Mouse (Mus musculus) neural tube, embryonic 11.5 days (tissue): ENCODE data around the gene Upf3a. TPM values are rescaled to one million over a fixed set of nuclear protein-coding genes. Genes with fewer than 3 reads are reported as not detected.
"Not testable (repeated sequence)": the region's sequence is repeated elsewhere in the genome, so short reads cannot be mapped to it uniquely, and the experiment has no call there.

Source experiments
- ATAC-seq: fragments of 200-750 bp; cut with Nextera tagmentation; 2 replicates; pipeline ENCODE4 v1.8.0; 2017; ENCODE audit warnings: moderate number of reproducible peaks, mild to moderate bottlenecking, moderate TSS enrichment, moderate library complexity; ENCODE audit not compliant: insufficient read depth, low FRiP score, low TSS enrichment
- DNase-seq: peaks from one replicate; pipeline ENCODE4 v3.0.0-alpha.2; 2015; ENCODE audit warnings: low spot score
- H3K27ac ChIP-seq: fragments of 300-500 bp; sonication (generic); 2 replicates; pipeline ENCODE4 v1.5.1; 2014; ENCODE audit warnings: low read depth, mild to moderate bottlenecking, low read length
- H3K27me3 ChIP-seq: fragments of 300-500 bp; sonication (generic); 2 replicates; pipeline ENCODE4 v1.6.1; 2014; ENCODE audit warnings: mild to moderate bottlenecking, low read length, mixed read lengths; ENCODE audit not compliant: control insufficient read depth, insufficient read depth
- H3K36me3 ChIP-seq: fragments of 300-500 bp; sonication (generic); 2 replicates; pipeline ENCODE4 v1.6.1; 2014; ENCODE audit warnings: mild to moderate bottlenecking, low read length, moderate library complexity, mixed read lengths; ENCODE audit not compliant: control insufficient read depth, insufficient read depth
- H3K4me1 ChIP-seq: fragments of 300-500 bp; sonication (generic); 2 replicates; pipeline ENCODE4 v1.6.1; 2014; ENCODE audit warnings: low read length, mixed read lengths; ENCODE audit not compliant: control insufficient read depth, insufficient read depth
- H3K4me2 ChIP-seq: fragments of 300-500 bp; sonication (generic); 2 replicates; pipeline ENCODE4 v1.6.1; 2014; ENCODE audit warnings: low read depth, mild to moderate bottlenecking, moderate library complexity
- H3K4me3 ChIP-seq: fragments of 300-500 bp; sonication (generic); 2 replicates; pipeline ENCODE4 v1.5.1; 2014; ENCODE audit warnings: low read depth, low read length
- H3K9ac ChIP-seq: fragments of 300-500 bp; sonication (generic); 2 replicates; pipeline ENCODE4 v1.6.1; 2014; ENCODE audit warnings: mild to moderate bottlenecking, low read length
- H3K9me3 ChIP-seq: fragments of 300-500 bp; sonication (generic); 2 replicates; pipeline ENCODE4 v1.6.1; 2016; ENCODE audit warnings: low read length; ENCODE audit not compliant: control insufficient read depth
- WGBS: fragments of 180-500 bp; shearing (Covaris S2); extraction: QIAGEN DNeasy Blood & Tissue Kit; methylation state at CpG from one replicate; pipeline ENCODE4 v1.1.7; 2014; 5-methylcytosine and 5-hydroxymethylcytosine counted together
- polyA plus RNA-seq: library from polyadenylated mRNA; unstranded; fragments of >200 nt; fragmentation: Nextera tagmentation; extraction: Ambion mirVana; gene quantifications from 2 replicates; pipeline ENCODE4 v1.2.1, GENCODE M21; 2014

The Upf3a gene
- 38.5 and 38.8 TPM in 2 replicates for polyA plus RNA-seq

- H3K27me3 ChIP-seq = no peaks in the 10 kb centered on the region
- peaks cover 8% of the 10 kb centered on the region; the same call in 1 of the 2 replicates for H3K36me3 ChIP-seq
- under 1% methylated on average over 47 of the region's 47 CpGs for WGBS
Measured at GRCm38 (mm10) chr8:13785250-13785763, at the start of gene Upf3a. Gene Upf3a (plus strand): TSS chr8:13785615.

GRCm38 (mm10) chr8:13740323-13740770 lies 45.1 kb upstream of the Upf3a start:
- Histone ChIP-seq H3K4me3 (no peak overlapping the region), H3K4me1 (no peaks in the 10 kb centered on the region), H3K9me3 (no peaks in the 10 kb centered on the region), H3K36me3 (no peaks in the 10 kb centered on the region), H3K27ac (no peak overlapping the region), H3K9ac (no peak overlapping the region), H3K27me3 (no peaks in the 10 kb centered on the region), H3K4me2 (no peak overlapping the region)
- no peak for DNase-seq
- ATAC-seq = no peak
- WGBS = 56% methylated on average over 6 of the region's 6 CpGs

More at GRCm38 (mm10) chr8:13785250-13785763, at the start of gene Upf3a:
- H3K9me3 ChIP-seq = no peaks in the 10 kb centered on the region
- DNase-seq = peak; percentile 97
- H3K9ac ChIP-seq = peak within 1 kb of the TSS; percentile 95
- peaks cover 6% of the 10 kb centered on the region; the same call in 1 of the 2 replicates for H3K4me1 ChIP-seq
- peak within 1 kb of the TSS; percentile 59 for H3K4me3 ChIP-seq
- H3K27ac ChIP-seq = peak within 1 kb of the TSS; percentile 98
- peak; percentile 91 for ATAC-seq
- peak within 1 kb of the TSS; percentile 62 for H3K4me2 ChIP-seq

DNA sequence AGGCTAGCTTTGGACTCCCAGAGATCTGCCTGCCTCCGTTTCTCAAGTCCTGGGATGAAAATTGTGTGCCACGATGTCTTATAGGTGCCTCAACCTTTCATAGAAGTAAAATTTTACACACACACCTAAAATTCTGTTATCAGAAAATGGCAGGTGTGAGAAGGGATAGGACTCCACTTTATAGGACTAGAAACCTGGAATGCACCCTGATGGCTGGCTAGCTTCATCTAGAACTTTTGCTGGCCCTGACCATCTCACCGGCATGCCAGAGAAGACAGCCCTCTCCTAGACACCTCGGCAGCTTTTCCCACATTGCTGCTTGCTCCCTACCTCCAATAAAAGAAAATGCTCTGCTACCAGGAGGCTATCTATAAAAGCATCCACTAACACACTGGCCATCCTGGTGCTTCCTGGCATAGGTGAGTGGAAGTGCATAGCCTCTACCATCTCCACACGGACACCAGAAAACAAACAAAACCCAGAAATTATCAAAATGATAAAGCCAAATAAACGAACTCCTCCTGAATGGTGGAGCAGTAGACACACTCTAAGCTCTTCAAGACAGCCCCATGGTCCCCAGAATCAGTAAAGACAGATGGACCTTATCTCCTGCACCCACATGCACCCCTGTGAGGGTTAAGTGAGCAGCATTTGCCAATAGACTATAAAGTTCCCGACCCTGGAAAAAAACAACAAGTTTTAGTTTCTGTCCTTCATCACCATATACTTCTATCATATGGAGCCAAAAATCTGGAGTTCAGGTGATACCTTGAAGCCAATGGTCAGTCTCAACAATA lies 44.4 kb upstream of the Upf3a start:
- Histone ChIP-seq H3K9me3 (no peaks in the 10 kb centered on the region), H3K4me1 (no peaks in the 10 kb centered on the region), H3K36me3 (no peaks in the 10 kb centered on the region), H3K27ac (no peak overlapping the region), H3K27me3 (no peaks in the 10 kb centered on the region), H3K4me3 (no peak overlapping the region), H3K9ac (no peak overlapping the region), H3K4me2 (no peak overlapping the region)
- WGBS = 83% methylated on average over 7 of the region's 7 CpGs
- DNase-seq (no peak), ATAC-seq (no peak)

GRCm38 (mm10) chr8:13746212-13746611 lies 39.2 kb upstream of the Upf3a start:
- H3K9me3 ChIP-seq, DNase-seq, ATAC-seq, H3K36me3 ChIP-seq, H3K27me3 ChIP-seq, H3K4me2 ChIP-seq, H3K4me3 ChIP-seq, H3K27ac ChIP-seq, H3K4me1 ChIP-seq, H3K9ac ChIP-seq: not testable (repeated sequence)
- 93% methylated on average over 5 of the region's 6 CpGs for WGBS

DNA sequence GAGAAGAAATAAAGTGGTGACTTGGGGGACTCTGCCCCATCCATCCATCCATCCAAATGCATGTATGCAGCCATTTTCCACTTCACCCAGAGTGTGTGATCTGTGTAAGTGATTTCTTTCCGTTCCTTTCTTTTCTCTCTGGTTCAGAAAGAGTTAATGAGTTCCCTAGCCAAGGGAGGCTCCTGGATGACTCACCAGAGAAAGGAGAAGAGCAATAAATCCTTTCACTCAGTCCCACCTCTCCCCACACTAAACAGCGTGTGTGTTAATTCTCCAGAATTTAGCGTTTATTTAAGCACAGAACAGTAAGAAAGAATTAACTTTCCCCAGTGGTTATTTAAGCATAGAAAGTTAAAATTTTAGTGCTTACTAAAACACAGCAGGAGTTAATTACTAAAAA lies 37.8 kb upstream of the Upf3a start:
- Histone ChIP-seq H3K9ac (no peak overlapping the region), H3K27me3 (no peaks in the 10 kb centered on the region), H3K4me2 (no peak overlapping the region), H3K4me1 (no peaks in the 10 kb centered on the region), H3K9me3 (no peaks in the 10 kb centered on the region), H3K4me3 (no peak overlapping the region), H3K36me3 (no peaks in the 10 kb centered on the region), H3K27ac (no peak overlapping the region)
- WGBS = 3% methylated on average over 3 of the region's 3 CpGs
- no peak for DNase-seq
- ATAC-seq = no peak

DNA sequence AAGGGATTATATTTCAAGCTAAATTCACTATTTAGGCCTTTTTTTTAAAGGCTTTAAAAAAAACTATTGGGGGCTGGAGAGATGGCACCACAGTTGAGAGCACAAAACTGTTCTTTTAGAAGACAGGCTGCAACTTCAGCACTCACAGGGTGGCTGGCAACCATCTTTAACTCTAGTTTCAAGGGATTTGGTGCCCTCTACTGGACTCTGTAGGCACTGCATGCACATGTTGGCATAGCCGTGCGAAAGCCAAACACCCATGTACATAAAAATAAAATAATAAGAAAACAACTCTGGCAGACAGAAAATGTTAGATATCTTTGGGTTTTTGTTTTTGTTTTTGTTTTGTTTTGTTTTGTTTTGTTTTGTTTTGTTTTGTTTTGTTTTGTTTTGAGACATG lies 31.7 kb upstream of the Upf3a start:
- DNase-seq (peak; percentile 78), ATAC-seq (no peak)
- Histone ChIP-seq H3K4me1 (peaks cover 3% of the 10 kb centered on the region), H3K27ac (no peak overlapping the region), H3K27me3 (no peaks in the 10 kb centered on the region), H3K36me3 (no peaks in the 10 kb centered on the region), H3K9ac (no peak overlapping the region), H3K9me3 (no peaks in the 10 kb centered on the region), H3K4me2 (no peak overlapping the region), H3K4me3 (no peak overlapping the region)
- 25% methylated on average over 2 of the region's 2 CpGs for WGBS

GRCm38 (mm10) chr8:13756480-13756879 lies 28.9 kb upstream of the Upf3a start:
- WGBS = 77% methylated on average over 7 of the region's 7 CpGs
- Histone ChIP-seq H3K4me2 (no peak overlapping the region), H3K36me3 (no peaks in the 10 kb centered on the region), H3K9ac (no peak overlapping the region), H3K27ac (no peak overlapping the region), H3K27me3 (no peaks in the 10 kb centered on the region), H3K4me1 (peaks cover 6% of the 10 kb centered on the region), H3K4me3 (no peak overlapping the region), H3K9me3 (no peaks in the 10 kb centered on the region)
- DNase-seq (no peak), ATAC-seq (no peak)

DNA sequence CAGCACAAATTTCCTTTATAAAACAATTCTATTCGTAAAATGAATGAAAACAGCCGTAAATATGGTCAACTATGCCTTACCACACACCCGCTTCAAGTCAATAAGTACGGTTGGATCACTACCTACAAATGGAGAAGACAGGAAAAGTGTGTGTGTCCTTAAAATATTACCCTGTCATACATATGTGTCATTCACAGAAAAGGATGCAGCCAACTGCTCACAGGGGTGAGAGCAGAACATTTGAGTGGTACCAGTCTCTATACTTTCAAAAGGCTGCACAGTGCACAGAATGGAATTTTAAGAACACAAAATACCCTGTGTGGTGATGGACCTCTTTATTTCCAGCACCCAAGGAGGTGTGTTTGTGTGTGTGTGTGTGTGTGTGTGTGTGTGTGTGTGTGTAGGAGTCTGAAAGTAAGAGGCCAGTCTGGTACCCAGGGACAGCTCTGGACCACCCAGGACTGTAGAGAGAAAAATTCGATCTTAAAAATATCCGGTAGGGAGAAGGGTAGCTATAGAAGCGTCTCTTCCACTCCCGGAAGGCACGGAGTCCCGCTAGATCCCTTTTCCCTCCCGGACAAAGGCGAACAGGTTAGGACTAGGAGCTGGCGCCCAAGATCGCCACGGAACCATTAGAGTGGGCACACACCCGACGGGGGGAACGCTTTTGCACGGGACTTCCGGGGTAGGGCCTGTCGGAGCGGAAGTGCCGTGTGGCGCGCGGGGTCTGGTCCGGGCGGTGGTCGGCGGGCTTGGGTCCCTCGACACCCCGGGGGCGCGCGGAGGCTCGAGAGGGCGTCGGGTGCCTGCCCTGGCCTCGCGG lies 28.2 kb upstream of the Upf3a start, which contains the start of gene Cdc16:
Gene Cdc16, plus strand, starts transcription at position 695 of the 823 bp plus-strand sequence.
- Histone ChIP-seq H3K4me2 (peak within 1 kb of the TSS; percentile 89), H3K4me1 (peaks cover 6% of the 10 kb centered on the region), H3K27ac (0 out of 2 replicates have a peak within 1 kb of the TSS, but pooled peaks have one; percentile 7), H3K9me3 (no peaks in the 10 kb centered on the region), H3K27me3 (no peaks in the 10 kb centered on the region), H3K9ac (peak within 1 kb of the TSS; percentile 90), H3K36me3 (peaks cover 3% of the 10 kb centered on the region; the same call in 1 of the 2 replicates), H3K4me3 (peak within 1 kb of the TSS; percentile 99)
- DNase-seq (peak; percentile 93), ATAC-seq (peak; percentile 96)
- 9% methylated on average over 39 of the region's 40 CpGs for WGBS
